Mouse (Mus musculus) hindbrain, embryonic 14.5 days (tissue): ENCODE results near the gene Samd4. TPM values are rescaled to one million over a fixed set of nuclear protein-coding genes. Genes with fewer than 3 reads are reported as not detected.
A peak's percentile ranks its signal among the peaks of the same experiment; 100 is the strongest.

Source experiments
- ATAC-seq: fragments of 200-750 bp; cut with Nextera tagmentation; 2 replicates; pipeline ENCODE4 v1.8.0; 2017; ENCODE audit warnings: moderate number of reproducible peaks, mild to moderate bottlenecking, moderate TSS enrichment, moderate library complexity; ENCODE audit not compliant: low FRiP score
- DNase-seq: peaks from one replicate; pipeline ENCODE4 v3.0.0-alpha.2; 2015; ENCODE audit warnings: low spot score
- H3K27ac ChIP-seq: fragments of 300-500 bp; sonication (generic); 2 replicates; pipeline ENCODE4 v1.5.1; 2014; ENCODE audit warnings: mild to moderate bottlenecking, moderate library complexity
- H3K27me3 ChIP-seq: fragments of 300-500 bp; sonication (generic); 2 replicates; pipeline ENCODE4 v1.6.1; 2014; ENCODE audit warnings: mild to moderate bottlenecking, low read length, mixed read lengths; ENCODE audit not compliant: control insufficient read depth, insufficient read depth
- H3K36me3 ChIP-seq: fragments of 300-500 bp; sonication (generic); replicated peaks from 2 replicates; pipeline ENCODE4 v1.6.1; 2014; ENCODE audit not compliant: control insufficient read depth, insufficient read depth
- H3K4me1 ChIP-seq: fragments of 300-500 bp; sonication (generic); replicated peaks from 2 replicates; pipeline ENCODE4 v1.6.1; 2014; ENCODE audit warnings: antibody characterized with exemption, low read length, mixed read lengths; ENCODE audit not compliant: control insufficient read depth, insufficient read depth
- H3K4me2 ChIP-seq: fragments of 300-500 bp; sonication (generic); replicated peaks from 2 replicates; pipeline ENCODE4 v1.6.1; 2014; ENCODE audit warnings: mild to moderate bottlenecking, moderate library complexity
- H3K4me3 ChIP-seq: fragments of 300-500 bp; sonication (generic); replicated peaks from 2 replicates; pipeline ENCODE4 v1.5.1; 2014; ENCODE audit warnings: mild to moderate bottlenecking, low read length
- H3K9ac ChIP-seq: fragments of 300-500 bp; sonication (generic); 2 replicates; pipeline ENCODE4 v1.6.1; 2014
- H3K9me3 ChIP-seq: fragments of 300-500 bp; sonication (generic); 2 replicates; pipeline ENCODE4 v1.6.1; 2016; ENCODE audit warnings: low read length; ENCODE audit not compliant: control insufficient read depth
- WGBS: fragments of 180-500 bp; shearing (Covaris S2); extraction: QIAGEN DNeasy Blood & Tissue Kit; methylation state at CpG from one replicate; pipeline ENCODE4 v1.1.7; 2014; 5-methylcytosine and 5-hydroxymethylcytosine counted together
- polyA plus RNA-seq: library from polyadenylated mRNA; unstranded; fragments of >200 nt; fragmentation: Nextera tagmentation; extraction: Ambion mirVana; gene quantifications from 2 replicates; pipeline ENCODE4 v1.2.1, GENCODE M21; 2014

Gene Samd4
- polyA plus RNA-seq, 1 experiment from 2014 or later = 3.1 TPM

- ATAC-seq (no peak), DNase-seq (no peak)
- H3K27me3 ChIP-seq = no peaks in the 10 kb centered on the region
- no peaks in the 10 kb centered on the region for H3K36me3 ChIP-seq
- H3K4me2 ChIP-seq = no peak overlapping the region
- H3K9ac ChIP-seq = no peak overlapping the region
- H3K9me3 ChIP-seq = no peaks in the 10 kb centered on the region
- H3K4me3 ChIP-seq = no peak overlapping the region
- WGBS = 95% methylated on average over 3 of the region's 3 CpGs
- no peaks in the 10 kb centered on the region for H3K4me1 ChIP-seq
- no peak overlapping the region for H3K27ac ChIP-seq
Observed at GRCm38 (mm10) chr14:47077576-47077970, 194.9 kb downstream of the Samd4 start.

DNA sequence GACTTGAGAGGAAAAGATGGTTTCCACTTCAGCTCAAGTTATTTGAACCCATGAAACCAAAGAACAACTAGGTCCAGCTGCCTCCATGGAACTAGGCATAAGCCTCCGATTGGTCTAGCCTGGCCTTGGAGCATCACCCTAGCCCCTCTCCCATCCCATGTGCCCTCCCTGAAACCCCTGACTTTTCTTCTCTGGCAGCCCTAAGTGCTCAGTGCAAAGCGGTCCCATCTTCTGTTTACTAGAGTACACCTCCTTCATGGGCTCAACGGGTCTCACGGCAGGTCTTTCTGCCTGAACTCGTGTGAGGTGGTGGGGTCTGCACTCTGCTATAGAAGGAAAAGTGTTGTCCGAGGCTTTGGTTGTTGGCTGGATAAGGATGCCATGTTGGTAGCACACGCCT is 197.3 kb downstream of the Samd4 start:
- Histone ChIP-seq H3K36me3 (no peaks in the 10 kb centered on the region), H3K27me3 (no peaks in the 10 kb centered on the region), H3K4me2 (no peak overlapping the region), H3K4me1 (peaks cover 4% of the 10 kb centered on the region; the same call in 1 of the 2 replicates), H3K4me3 (no peak overlapping the region), H3K9me3 (no peaks in the 10 kb centered on the region), H3K9ac (no peak overlapping the region), H3K27ac (no peak overlapping the region)
- ATAC-seq (no peak), DNase-seq (no peak)
- WGBS = 96% methylated on average over 7 of the region's 7 CpGs

GRCm38 (mm10) chr14:47083311-47083710 is 200.7 kb downstream of the Samd4 start:
- H3K27ac ChIP-seq = no peak overlapping the region
- peaks cover 4% of the 10 kb centered on the region; the same call in 1 of the 2 replicates for H3K4me1 ChIP-seq
- H3K4me3 ChIP-seq = no peak overlapping the region
- DNase-seq (peak; percentile 52), ATAC-seq (no peak)
- H3K4me2 ChIP-seq = no peak overlapping the region
- H3K27me3 ChIP-seq = no peaks in the 10 kb centered on the region
- 65% methylated on average over 9 of the region's 9 CpGs for WGBS
- H3K36me3 ChIP-seq = no peaks in the 10 kb centered on the region
- H3K9ac ChIP-seq = no peak overlapping the region
- H3K9me3 ChIP-seq = no peaks in the 10 kb centered on the region

DNA sequence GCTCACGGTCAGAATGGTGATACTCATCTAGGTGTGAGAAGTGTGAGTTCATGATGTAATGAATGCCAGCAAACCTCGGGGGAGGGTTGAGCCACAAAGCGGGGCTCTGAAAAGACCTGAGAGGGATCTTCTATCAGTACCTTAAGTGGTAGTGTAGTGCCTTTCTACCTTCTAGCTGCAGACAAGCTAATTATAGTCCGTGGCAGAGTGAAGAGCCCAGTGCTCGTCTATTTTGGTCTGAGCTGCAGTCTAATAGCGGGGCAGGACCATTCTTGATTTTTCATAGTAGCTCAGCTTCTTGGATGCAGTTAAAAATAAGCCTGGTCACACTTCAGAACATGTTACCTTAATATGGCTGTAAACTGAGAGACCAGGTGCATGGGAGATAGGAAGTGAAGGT is 201.2 kb downstream of the Samd4 start:
- Histone ChIP-seq H3K27me3 (no peaks in the 10 kb centered on the region), H3K36me3 (no peaks in the 10 kb centered on the region), H3K27ac (no peak overlapping the region), H3K4me2 (no peak overlapping the region), H3K9ac (no peak overlapping the region), H3K9me3 (no peaks in the 10 kb centered on the region), H3K4me3 (no peak overlapping the region), H3K4me1 (peaks cover 4% of the 10 kb centered on the region; the same call in 1 of the 2 replicates)
- DNase-seq (no peak), ATAC-seq (no peak)
- 77% methylated on average over 6 of the region's 6 CpGs for WGBS

DNA sequence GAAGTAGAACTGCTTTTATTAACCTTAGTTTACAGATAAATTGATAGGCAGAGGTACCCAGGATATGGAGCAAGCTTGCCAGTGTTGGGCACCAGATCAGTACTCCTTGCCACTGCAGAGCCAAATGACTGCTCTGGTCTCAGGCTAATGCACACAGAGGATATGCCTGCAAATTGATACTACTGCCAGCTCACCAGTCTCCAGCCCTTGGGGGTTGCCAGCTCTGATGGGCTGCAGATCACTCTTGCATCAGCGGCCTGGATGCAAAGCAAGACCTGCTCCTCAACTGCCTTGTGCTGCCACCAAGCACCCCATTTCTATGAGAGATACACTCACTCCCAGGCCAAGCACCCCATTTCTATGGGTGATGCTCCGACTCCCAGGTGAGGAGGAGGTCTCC is 202.0 kb downstream of the Samd4 start:
- peaks cover 4% of the 10 kb centered on the region; the same call in 1 of the 2 replicates for H3K4me1 ChIP-seq
- WGBS = 86% methylated on average over 2 of the region's 2 CpGs
- ATAC-seq = no peak

GRCm38 (mm10) chr14:47086123-47086522 is 203.5 kb downstream of the Samd4 start:
- H3K27ac ChIP-seq = no peak overlapping the region
- H3K27me3 ChIP-seq = no peaks in the 10 kb centered on the region
- ATAC-seq (no peak), DNase-seq (no peak)
- no peaks in the 10 kb centered on the region for H3K36me3 ChIP-seq
- no peaks in the 10 kb centered on the region for H3K9me3 ChIP-seq
- no peak overlapping the region for H3K4me3 ChIP-seq
- peaks cover 4% of the 10 kb centered on the region; the same call in 1 of the 2 replicates for H3K4me1 ChIP-seq
- no peak overlapping the region for H3K9ac ChIP-seq
- H3K4me2 ChIP-seq = no peak overlapping the region; the same call in 1 of the 2 replicates
- 74% methylated on average over 3 of the region's 3 CpGs for WGBS

More for the DNA sequence above, 202.0 kb downstream of the Samd4 start:
- H3K4me2 ChIP-seq = no peak overlapping the region
- no peak overlapping the region for H3K9ac ChIP-seq
- H3K4me3 ChIP-seq = no peak overlapping the region
- no peak for DNase-seq
- no peaks in the 10 kb centered on the region for H3K9me3 ChIP-seq
- H3K36me3 ChIP-seq = no peaks in the 10 kb centered on the region
- no peaks in the 10 kb centered on the region for H3K27me3 ChIP-seq
- H3K27ac ChIP-seq = no peak overlapping the region

DNA sequence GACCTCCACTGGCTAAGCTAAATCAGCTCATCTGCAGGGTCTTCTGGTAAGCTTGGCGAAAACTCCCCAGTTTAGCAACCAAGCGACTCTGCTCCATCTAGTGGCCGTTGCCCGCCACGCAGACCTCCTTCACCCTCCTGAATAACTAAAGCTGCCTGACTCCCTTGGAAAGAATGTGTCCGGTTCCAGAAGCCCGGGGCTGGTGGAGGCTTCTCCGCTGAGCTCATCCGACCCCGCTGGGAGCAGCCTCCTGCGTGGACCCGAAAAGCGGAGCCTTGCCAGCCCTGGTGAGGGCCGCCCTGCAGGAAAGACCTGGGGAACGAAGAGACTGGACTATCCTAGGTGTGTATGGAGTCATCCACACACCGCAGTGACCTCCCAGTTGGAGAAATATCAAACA is 204.1 kb downstream of the Samd4 start:
- Histone ChIP-seq H3K4me3 (peak overlapping the region; percentile 24), H3K27me3 (no peaks in the 10 kb centered on the region), H3K36me3 (no peaks in the 10 kb centered on the region), H3K27ac (no peak overlapping the region), H3K4me1 (peaks cover 4% of the 10 kb centered on the region; the same call in 1 of the 2 replicates), H3K9me3 (no peaks in the 10 kb centered on the region), H3K9ac (peak overlapping the region; percentile 47; the same call in 1 of the 2 replicates), H3K4me2 (peak overlapping the region; percentile 62)
- 3% methylated on average over 16 of the region's 16 CpGs for WGBS
- DNase-seq (peak; percentile 91), ATAC-seq (peak; percentile 87)

GRCm38 (mm10) chr14:47087182-47087581 is 204.5 kb downstream of the Samd4 start:
- peak overlapping the region; percentile 62 for H3K4me2 ChIP-seq
- H3K27me3 ChIP-seq = no peaks in the 10 kb centered on the region
- H3K9ac ChIP-seq = peak overlapping the region; percentile 47; the same call in 1 of the 2 replicates
- H3K9me3 ChIP-seq = no peaks in the 10 kb centered on the region
- peak; percentile 51 for ATAC-seq
- WGBS = 27% methylated on average over 5 of the region's 5 CpGs
- DNase-seq = peak; percentile 85
- H3K4me3 ChIP-seq = peak overlapping the region; percentile 24
- peaks cover 4% of the 10 kb centered on the region; the same call in 1 of the 2 replicates for H3K4me1 ChIP-seq
- no peaks in the 10 kb centered on the region for H3K36me3 ChIP-seq
- H3K27ac ChIP-seq = no peak overlapping the region

- H3K27me3 ChIP-seq = no peaks in the 10 kb centered on the region
- WGBS = 85% methylated on average over 12 of the region's 12 CpGs
- DNase-seq = no peak
- no peaks in the 10 kb centered on the region for H3K36me3 ChIP-seq
- peaks cover 4% of the 10 kb centered on the region; the same call in 1 of the 2 replicates for H3K4me1 ChIP-seq
- H3K27ac ChIP-seq = no peak overlapping the region
- no peak overlapping the region for H3K4me2 ChIP-seq
- no peak for ATAC-seq
- no peak overlapping the region for H3K4me3 ChIP-seq
- no peak overlapping the region for H3K9ac ChIP-seq
- no peaks in the 10 kb centered on the region for H3K9me3 ChIP-seq
Observed at GRCm38 (mm10) chr14:47087669-47088250, 205.1 kb downstream of the Samd4 start.
